Mouse (Mus musculus) thymus, adult 2 months (tissue): ENCODE data around the gene Icmt. TPM values are rescaled to one million over a fixed set of nuclear protein-coding genes. Genes with fewer than 3 reads are reported as not detected.

Experiments
- DNase-seq: peaks from one replicate; pipeline ENCODE4 v3.0.0; 2021
- H3K27ac ChIP-seq: fragments of 200-500 bp; 2 replicates; pipeline ENCODE4 v1.5.1; 2012; ENCODE audit warnings: low read length, control low read depth; ENCODE audit not compliant: control insufficient read depth, insufficient read depth
- H3K27me3 ChIP-seq: fragments of 200-500 bp; 2 replicates; pipeline ENCODE4 v1.6.1; 2012; ENCODE audit warnings: mild to moderate bottlenecking, low read length, moderate library complexity, mixed read lengths; ENCODE audit not compliant: control insufficient read depth, insufficient read depth
- H3K36me3 ChIP-seq: fragments of 200-500 bp; 2 replicates; pipeline ENCODE4 v1.6.1; 2012; ENCODE audit warnings: mild to moderate bottlenecking, low read length, moderate library complexity; ENCODE audit not compliant: control insufficient read depth, insufficient read depth
- H3K4me1 ChIP-seq: fragments of 200-500 bp; replicated peaks from 2 replicates; pipeline ENCODE4 v1.6.1; 2012; ENCODE audit warnings: low read length; ENCODE audit not compliant: control insufficient read depth, insufficient read depth
- H3K4me3 ChIP-seq: fragments of 200-500 bp; 2 replicates; pipeline ENCODE4 v1.5.1; 2012; ENCODE audit warnings: mild to moderate bottlenecking, low read length, control low read depth, moderate library complexity; ENCODE audit not compliant: control insufficient read depth, insufficient read depth
- CTCF ChIP-seq: fragments of 200-500 bp; IDR thresholded peaks from 2 replicates; pipeline ENCODE4 v1.5.1; 2012; ENCODE audit warnings: mild to moderate bottlenecking, control low read depth, low read length, moderate library complexity, borderline replicate concordance; ENCODE audit not compliant: control insufficient read depth, poor library complexity, insufficient read depth; ENCODE audit errors: extremely low read depth
- POLR2A ChIP-seq: fragments of 200-500 bp; IDR thresholded peaks from 2 replicates; pipeline ENCODE4 v1.6.1; 2012; ENCODE audit warnings: mild to moderate bottlenecking, low read length, control low read depth, moderate library complexity; ENCODE audit not compliant: control insufficient read depth, poor library complexity, insufficient read depth; ENCODE audit errors: extremely low read depth
- WGBS: fragments of 180-500 bp; shearing (Covaris S2); methylation state at CpG from one replicate; pipeline ENCODE4 v1.1.7; 2018; 5-methylcytosine and 5-hydroxymethylcytosine counted together
- polyA plus RNA-seq: library from polyadenylated mRNA; depleted of rRNA; stranded (reverse); fragments of >200 nt; gene quantifications from 2 replicates; pipeline ENCODE4 v1.2.3, GENCODE M21; 2012; rRNA removed

Icmt gene
- polyA plus RNA-seq, 1 experiment: 42.6 TPM

DNA sequence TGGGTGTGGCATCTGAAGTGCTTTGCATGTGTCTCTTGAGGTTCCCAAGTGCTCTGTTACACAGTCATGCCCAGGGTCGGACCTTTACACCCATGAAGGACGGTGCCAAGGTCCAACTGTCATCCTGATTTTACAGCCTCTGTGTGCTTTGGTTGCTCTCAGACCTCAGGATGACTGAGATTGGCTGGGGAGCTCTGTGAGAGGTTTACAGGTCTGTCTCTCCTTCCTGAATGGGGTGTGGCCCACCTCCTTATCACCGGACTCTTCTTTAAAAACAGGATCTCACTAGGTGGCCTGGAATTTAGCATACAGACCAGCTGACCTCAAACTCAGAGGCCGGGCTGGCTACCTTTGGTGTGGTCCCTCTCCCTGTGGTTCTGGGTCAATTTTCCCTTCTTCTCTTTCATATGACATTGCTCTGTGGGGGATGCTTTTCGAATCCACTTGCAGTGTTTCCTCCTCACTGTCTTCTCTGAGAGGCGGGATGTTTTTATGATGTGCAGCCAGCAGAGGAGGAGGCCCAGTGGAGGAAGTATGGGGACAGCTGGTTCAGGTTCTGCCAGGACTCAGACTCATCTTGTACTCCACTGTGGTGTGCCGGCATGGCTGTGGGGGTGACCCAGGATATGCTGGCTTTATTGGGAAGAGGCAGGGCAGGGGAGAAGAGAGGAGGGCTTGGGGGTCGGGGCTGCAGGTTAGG is 53.8 kb downstream of the Icmt start:
- Histone ChIP-seq H3K27me3 (peaks cover 4% of the 10 kb centered on the region; the same call in 1 of the 2 replicates), H3K27ac (no peak overlapping the region), H3K36me3 (no peaks in the 10 kb centered on the region), H3K4me1 (no peaks in the 10 kb centered on the region), H3K4me3 (no peak overlapping the region)
- 34% methylated on average over 8 of the region's 8 CpGs for WGBS
- DNase-seq: no peak
- TF ChIP-seq POLR2A: no peak

DNA sequence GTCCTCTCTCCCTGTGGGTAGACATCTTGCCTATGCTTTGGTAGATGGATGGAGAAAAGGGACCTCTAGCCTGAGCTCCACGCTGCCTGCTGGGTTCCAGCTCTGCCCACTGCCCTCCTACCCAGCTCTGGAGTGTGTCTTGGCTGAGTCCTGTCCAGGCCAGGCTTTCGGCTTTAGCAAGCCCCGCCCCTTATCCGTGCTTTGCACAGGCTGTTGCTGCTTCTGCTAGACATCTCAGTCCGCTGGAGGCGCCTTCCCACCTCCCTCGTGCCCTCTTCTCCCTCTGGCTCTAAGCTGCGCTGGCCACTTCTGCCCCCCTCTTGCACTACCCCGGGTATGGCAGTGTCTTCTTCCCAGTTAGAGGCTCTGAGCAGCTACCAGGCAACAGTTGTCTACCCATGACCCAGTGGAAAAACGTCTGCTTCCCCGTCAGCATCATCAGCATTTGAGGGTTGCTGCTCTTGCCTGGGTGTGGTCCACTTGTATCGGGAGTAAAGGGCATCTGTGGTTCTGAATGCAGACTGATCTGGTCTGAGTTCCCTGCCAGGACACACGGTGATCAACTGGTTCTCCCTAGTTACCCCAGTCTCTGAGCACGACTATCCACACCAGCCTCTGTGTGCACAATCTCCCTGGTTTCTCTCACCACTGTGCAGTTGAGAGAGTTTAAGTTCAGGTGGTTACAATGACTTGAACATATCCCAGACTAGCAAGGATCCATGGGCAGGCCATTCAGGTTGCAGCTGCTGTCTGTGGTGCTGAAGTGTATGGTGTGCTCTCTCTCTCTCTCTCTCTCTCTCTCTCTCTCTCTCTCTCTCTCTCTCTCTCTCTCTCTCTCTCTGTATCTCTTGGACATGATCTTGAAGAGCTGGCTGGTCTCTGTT is 54.6 kb downstream of the Icmt start:
- no peak for DNase-seq
- Histone ChIP-seq H3K4me3 (no peak overlapping the region), H3K36me3 (no peaks in the 10 kb centered on the region), H3K27me3 (peaks cover 4% of the 10 kb centered on the region; the same call in 1 of the 2 replicates), H3K27ac (no peak overlapping the region), H3K4me1 (no peaks in the 10 kb centered on the region)
- TF ChIP-seq POLR2A: no peak
- TF ChIP-seq CTCF: no peak
- 25% methylated on average over 14 of the region's 14 CpGs for WGBS

DNA sequence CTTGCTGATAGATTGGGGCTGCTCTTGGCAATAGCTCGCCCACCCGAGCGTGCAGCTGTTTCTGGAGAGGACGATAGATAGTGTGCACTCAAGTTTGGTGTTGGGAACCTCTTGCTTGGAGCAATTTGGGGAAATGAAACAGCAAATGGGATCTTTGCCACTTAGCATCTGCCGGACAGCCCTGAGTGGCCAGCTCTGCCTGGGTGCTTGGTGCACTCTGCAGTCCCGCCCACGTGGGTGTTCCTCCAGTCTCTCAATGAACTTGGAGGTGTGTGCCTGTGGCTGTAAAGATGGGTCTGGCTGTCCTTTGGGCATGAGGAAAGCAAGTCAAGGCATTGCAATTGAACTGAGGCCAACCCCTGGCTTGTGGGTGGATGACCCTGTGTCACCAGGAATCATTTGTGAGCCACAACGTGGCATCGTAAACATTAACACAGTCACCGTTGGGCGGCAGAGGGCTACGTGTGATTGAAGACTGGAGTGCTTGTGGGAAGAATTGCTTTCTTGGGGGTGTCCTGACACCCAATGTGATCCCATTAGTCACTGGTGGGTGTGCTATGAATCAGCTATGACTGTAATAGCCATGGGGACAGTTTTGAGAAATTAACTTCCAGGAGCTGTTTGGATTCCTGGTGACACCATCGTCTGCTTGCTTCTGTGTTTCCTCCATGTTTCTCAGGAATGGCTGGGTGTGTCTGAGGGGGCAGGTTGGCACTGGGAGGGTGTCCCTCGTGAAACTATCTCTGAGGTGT is 57.0 kb downstream of the Icmt start:
- Histone ChIP-seq H3K27ac (no peak overlapping the region), H3K27me3 (peaks cover 4% of the 10 kb centered on the region; the same call in 1 of the 2 replicates), H3K4me3 (no peak overlapping the region), H3K4me1 (no peaks in the 10 kb centered on the region), H3K36me3 (no peaks in the 10 kb centered on the region)
- no peak for DNase-seq
- TF ChIP-seq POLR2A (no peak), CTCF (no peak)
- WGBS: 79% methylated on average over 14 of the region's 14 CpGs

DNA sequence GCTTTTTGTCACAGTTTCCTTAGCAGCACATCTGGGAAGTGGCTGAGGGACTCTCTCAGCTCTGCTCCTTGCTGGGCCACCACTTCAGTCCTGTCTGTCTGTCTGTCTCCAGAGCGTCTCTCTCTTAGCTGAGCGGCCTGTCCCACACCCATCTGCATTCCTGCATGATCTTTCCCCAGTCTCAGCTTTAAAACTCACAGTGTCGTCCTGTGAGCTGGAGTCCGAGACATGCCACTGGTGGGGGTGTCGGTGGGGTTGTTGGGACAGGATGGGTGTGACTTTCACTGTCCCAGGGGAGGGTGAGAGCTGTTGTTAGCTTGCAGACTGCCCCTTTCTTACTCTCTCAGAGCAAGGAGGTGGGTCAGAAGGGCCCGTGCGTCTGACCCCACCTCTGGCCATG is 58.6 kb downstream of the Icmt start:
- WGBS: 87% methylated on average over 7 of the region's 7 CpGs
- TF ChIP-seq POLR2A: no peak
- no peak for TF ChIP-seq CTCF

More for the DNA sequence above, 58.6 kb downstream of the Icmt start:
- Histone ChIP-seq H3K27me3 (peaks cover under 1% of the 10 kb centered on the region; the same call in 1 of the 2 replicates), H3K4me3 (no peak overlapping the region), H3K27ac (no peak overlapping the region), H3K36me3 (no peaks in the 10 kb centered on the region), H3K4me1 (no peaks in the 10 kb centered on the region)
- DNase-seq: no peak

Other genes with a start within 250 kb of the Icmt start
- 21.5 and 22.0 TPM in 2 replicates for gene Plekhg5, start 224.7 kb upstream of the Icmt start, polyA plus RNA-seq
- gene Tnfrsf25, start 181.3 kb upstream of the Icmt start, polyA plus RNA-seq: 19.9 and 20.6 TPM in 2 replicates
- gene Espn, start 144.9 kb upstream of the Icmt start, polyA plus RNA-seq: 5.7 and 6.5 TPM in 2 replicates
- 0.07 and 0.20 TPM in 2 replicates for gene Hes2, start 138.4 kb upstream of the Icmt start, polyA plus RNA-seq
- 56.6 and 80.8 TPM in 2 replicates for gene Acot7, start 119.1 kb upstream of the Icmt start, polyA plus RNA-seq
- 5.3 and 5.5 TPM in 2 replicates for gene Gpr153, start 23.0 kb upstream of the Icmt start, polyA plus RNA-seq
- gene Hes3, start 5.6 kb upstream of the Icmt start, polyA plus RNA-seq: 0.19 and 0.28 TPM in 2 replicates
- 0.57 and 10.2 TPM in 2 replicates for gene Rnf207, start 21.8 kb downstream of the Icmt start, polyA plus RNA-seq
- gene Rpl22, start 28.5 kb downstream of the Icmt start, polyA plus RNA-seq: 43.8 and 60.3 TPM in 2 replicates
- 0.11 and 0.16 TPM in 2 replicates for gene Chd5, start 41.4 kb downstream of the Icmt start, polyA plus RNA-seq
- gene Nphp4, start 179.5 kb downstream of the Icmt start, polyA plus RNA-seq: 3.6 and 4.6 TPM in 2 replicates
- gene Kcnab2, start 180.6 kb downstream of the Icmt start, polyA plus RNA-seq: 67.3 and 82.6 TPM in 2 replicates